Mouse (Mus musculus): Measurements from ENCODE around the gene Phkg1. TPM values are rescaled to one million over a fixed set of nuclear protein-coding genes. Genes with fewer than 3 reads are reported as not detected.
"Not testable (repeated sequence)": the region's sequence is repeated elsewhere in the genome, so short reads cannot be mapped to it uniquely, and the experiment has no call there.

The Phkg1 gene
- 10 to 100 TPM; 12.6 to 15.9 TPM for total RNA-seq (2021)
- long read RNA-seq, partial matches to known transcripts: 0 of 3 reads
- long read RNA-seq, other reads (novel, unspliced or antisense): 1 of 3 reads

DNA sequence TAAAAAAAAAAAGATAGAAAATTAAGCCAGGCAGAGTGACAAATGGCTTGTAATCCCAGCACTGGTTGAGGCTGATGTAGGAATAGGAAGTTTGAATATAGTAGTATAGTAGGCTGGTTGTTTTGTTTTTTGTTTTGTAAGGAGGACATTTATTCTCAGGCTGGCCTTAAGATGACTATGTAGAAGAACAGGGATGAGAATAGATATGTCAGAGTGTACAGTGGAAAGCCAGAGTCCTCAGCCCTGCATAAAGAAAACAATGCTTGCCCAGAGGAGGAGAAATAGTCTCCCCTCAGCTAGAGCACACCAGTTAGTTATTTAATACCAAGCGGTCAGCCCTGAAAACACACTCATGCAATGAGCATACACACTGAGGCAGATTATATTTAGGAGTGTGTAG is at the start of gene Phkg1:
Gene Phkg1, minus strand, starts transcription at position 101 of the 400 bp plus-strand sequence.
- no peak for DNase-seq (ENCODE audit: low spot score in 2 of 2)

DNA sequence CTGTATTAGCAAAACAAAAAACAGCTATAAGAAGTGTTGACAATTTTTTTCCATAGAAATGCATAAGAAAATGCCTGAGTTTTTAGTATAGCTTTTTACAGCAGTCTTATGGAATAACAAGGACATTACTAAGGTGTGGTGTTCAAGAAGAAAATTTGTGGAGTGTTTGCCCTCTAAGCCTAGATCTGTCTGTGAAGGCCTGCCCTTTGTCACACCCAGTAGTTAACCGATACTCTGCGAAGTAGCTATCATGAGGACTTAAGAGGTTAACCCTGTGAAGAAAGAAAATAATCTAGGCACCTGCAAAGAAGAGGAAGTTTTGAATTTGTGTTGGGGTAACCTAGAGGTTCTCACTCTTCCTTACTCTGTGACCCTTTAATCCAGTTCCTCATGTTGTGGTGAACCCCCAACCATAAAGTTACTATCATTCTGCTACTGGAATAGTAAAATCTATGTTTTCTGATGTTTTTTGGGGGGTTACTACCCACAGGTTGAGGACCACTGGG is 49.2 kb upstream of the Phkg1 start:
- no peak for DNase-seq (ENCODE audit: low spot score in 2 of 2)

DNA sequence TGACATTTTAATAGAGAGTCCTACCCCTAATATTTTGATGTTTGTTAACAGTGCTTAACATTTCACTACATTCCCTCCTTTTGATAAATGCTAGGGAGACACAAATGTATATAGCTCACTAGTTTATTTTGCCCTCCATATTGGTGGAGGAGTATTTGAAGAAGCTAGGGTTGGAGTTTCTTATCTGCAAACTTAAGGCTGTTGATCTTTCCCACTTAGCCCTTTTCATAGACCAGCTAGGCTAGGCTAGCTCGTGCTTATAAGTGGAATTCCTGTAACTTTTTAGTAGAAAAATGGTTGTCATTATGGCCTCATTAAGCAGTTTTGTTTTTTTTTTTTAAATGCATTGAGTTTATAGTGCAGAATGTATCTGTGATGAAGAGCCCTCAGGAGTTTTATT is 45.1 kb upstream of the Phkg1 start:
- no peak for DNase-seq (ENCODE audit: low spot score in 2 of 2)

- DNase-seq (ENCODE audit: low spot score in 2 of 2): peak; percentile 29 to 57
Measured at GRCm38 (mm10) chr5:129942073-129942939, 44.0 kb upstream of the Phkg1 start.

- DNase-seq (ENCODE audit: low spot score in 2 of 2): peak; percentile 99
Measured at GRCm38 (mm10) chr5:129941495-129942045, 43.2 kb upstream of the Phkg1 start, which contains the start of gene Vkorc1l1. Vkorc1l1 (plus strand) TSS chr5:129941970.

DNA sequence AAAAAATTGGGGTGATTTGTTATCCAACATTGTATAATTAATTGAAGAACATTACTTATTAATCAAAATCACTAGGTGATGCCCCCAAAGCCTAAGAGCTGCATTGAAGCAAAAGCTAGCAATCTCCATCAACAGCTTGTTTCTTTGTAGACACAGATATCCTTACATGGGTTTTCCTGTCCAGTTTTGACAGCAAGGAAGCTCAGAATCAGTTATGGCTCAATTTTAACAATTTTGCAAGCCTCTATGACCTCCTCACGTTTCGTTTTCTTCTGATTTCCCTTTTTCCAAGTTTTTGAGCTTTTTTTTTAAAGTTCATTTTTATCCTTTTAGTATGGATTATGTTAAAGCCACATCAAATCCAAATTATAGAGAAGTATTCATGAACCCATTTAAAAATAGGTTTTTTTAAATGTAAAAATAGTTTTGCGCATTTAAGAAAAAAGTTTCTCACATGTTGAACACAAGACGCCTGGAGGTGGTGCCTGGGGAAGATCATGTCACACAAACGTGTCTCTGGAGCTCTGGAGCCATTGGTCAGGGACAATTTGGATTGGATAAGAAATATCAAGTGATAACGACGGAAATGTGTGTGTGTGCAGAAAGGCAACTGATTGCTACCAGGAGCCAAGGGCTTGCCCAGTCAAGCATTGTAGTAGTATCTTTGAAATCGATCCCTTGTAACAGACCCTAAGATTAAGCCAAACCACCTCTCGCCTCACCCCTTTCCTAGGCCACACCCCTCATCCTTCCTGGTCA is 42.6 kb upstream of the Phkg1 start:
- DNase-seq (ENCODE audit: low spot score in 2 of 2): no peak

DNA sequence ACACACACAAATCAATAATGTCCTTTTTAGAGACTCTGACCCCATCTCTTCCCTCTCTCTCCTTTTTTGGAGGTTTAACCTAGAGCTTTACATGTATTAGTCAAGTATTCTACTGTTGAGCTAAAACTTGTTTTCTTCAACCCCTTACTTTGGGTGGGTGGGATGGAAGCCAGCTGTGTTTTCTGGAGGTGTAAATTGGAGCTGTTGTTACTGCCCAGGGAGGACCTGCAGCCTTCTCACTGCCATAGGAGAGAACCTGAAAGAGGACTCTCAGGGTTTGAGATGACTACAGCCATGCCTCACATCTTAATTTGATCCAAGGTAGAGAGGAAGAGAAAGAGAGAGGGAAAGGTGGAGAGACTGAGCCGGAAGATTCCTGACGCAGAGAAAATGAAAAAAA is 41.9 kb upstream of the Phkg1 start:
- DNase-seq (ENCODE audit: low spot score in 2 of 2): no peak

GRCm38 (mm10) chr5:129936941-129937340 is 38.6 kb upstream of the Phkg1 start:
- no peak for DNase-seq (ENCODE audit: low spot score in 2 of 2)

GRCm38 (mm10) chr5:129929924-129930855 is 31.8 kb upstream of the Phkg1 start:
- DNase-seq (ENCODE audit: low spot score in 2 of 2): no peak

DNA sequence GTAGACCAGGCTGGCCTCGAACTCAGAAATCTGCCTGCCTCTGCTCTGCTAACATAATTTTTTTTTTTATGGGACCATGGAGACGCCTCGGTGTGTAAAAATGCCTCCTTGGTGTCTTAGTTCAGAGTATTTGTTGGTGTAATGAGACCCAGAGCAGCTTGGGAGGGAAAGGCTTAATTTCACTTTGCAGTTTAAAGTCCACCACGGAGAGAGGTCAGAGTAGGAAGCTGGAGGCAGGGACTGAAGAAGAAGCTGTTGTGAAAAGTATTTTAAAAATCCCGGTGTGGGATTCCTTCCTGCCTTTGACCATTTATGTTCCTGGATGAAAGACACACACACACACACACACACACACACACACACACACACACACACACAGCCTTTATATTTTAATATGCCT is 27.6 kb upstream of the Phkg1 start:
- no peak for DNase-seq (ENCODE audit: low spot score in 2 of 2)

- no peak for DNase-seq (ENCODE audit: low spot score in 2 of 2)
Measured at GRCm38 (mm10) chr5:129924820-129925452, 26.6 kb upstream of the Phkg1 start.

GRCm38 (mm10) chr5:129921972-129922371 is 23.6 kb upstream of the Phkg1 start:
- no peak for DNase-seq (ENCODE audit: low spot score in 2 of 2)

GRCm38 (mm10) chr5:129919320-129919719 is 21.0 kb upstream of the Phkg1 start:
- no peak for DNase-seq (ENCODE audit: low spot score in 2 of 2)

- DNase-seq (ENCODE audit: low spot score in 2 of 2): no peak
Measured at GRCm38 (mm10) chr5:129918752-129919151, 20.4 kb upstream of the Phkg1 start.

DNA sequence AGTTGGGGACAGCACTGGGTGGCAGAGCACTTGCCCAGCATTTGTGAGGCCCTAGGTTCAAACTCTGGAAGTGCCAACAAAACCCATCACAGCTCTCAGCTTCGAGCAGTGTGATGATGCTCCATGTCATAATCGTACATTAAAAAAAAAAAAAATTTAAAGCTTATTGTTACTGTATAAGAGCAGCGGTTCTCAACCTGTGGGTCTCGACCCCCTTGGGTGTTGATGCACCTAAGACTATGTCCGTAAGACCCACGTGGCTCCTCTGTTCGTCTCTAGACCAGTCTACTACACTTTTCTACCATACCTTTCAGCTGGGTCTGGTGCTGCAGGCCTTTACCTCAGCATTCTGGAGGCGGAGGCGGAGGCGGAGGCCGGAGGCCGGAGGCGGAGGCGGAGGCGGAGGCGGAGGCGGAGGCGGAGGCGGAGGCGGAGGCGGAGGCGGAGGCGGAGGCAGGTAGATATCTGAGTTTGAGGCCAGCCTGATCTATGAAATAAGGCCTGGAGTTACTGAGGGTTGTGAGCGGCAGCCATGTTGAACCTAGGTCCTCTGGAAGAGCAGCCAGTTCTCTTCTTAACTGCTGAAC is 19.8 kb upstream of the Phkg1 start:
- DNase-seq (ENCODE audit: low spot score in 2 of 2): no peak

DNA sequence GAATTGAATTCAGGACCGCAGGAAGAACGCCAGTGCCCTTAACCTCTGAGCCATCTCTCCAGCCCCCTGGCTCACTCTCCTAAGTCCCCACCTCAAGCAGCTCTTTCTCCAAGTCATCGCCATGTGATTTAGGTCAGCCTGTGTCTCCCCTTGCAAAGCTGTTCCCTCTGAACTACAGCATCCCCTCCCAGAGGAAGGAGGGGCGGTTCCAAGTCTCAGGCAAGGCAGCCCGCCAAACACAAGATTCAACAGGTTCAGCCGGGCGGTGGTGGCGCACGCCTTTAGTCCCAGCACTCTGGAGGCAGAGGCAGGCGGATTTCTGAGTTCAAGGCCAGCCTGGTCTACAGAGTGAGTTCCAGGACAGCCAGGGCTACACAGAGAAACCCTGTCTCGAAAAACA is 17.1 kb upstream of the Phkg1 start:
- not testable (repeated sequence) for DNase-seq (ENCODE audit: low spot score in 2 of 2)

DNA sequence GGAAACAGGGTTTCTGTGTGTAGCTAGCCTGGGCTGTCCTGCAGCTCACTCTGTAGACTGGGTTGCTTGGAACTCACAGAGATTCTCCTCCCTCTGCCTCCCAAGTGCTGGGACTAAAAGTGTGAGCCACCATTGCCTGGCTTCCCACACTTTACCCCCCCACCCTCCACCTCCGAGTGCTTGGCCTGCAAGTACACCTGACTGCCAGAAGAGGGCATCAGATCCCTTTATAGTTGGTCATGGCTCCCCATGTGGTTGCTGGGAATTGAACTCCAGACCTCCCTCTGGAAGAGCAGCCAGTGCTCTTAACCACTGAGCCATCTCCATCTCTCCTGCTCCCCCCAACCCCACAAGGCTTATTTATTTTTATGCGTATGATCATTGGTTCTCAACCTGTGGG is 15.7 kb upstream of the Phkg1 start:
- DNase-seq (ENCODE audit: low spot score in 2 of 2): no peak

GRCm38 (mm10) chr5:129909591-129909990 is 11.2 kb upstream of the Phkg1 start:
- no peak for DNase-seq (ENCODE audit: low spot score in 2 of 2)

- DNase-seq (ENCODE audit: low spot score in 2 of 2): no peak
Measured at GRCm38 (mm10) chr5:129909147-129909546, 10.8 kb upstream of the Phkg1 start.

All from layer of hippocampus, postnatal 10 days (tissue).